Mouse (Mus musculus) thymus, postnatal 14 days (tissue): ENCODE measurements around the gene Ank2.

Experiments used
- DNase-seq: peaks from one replicate; pipeline ENCODE4 v3.0.0; 2021

The Ank2 gene

DNA sequence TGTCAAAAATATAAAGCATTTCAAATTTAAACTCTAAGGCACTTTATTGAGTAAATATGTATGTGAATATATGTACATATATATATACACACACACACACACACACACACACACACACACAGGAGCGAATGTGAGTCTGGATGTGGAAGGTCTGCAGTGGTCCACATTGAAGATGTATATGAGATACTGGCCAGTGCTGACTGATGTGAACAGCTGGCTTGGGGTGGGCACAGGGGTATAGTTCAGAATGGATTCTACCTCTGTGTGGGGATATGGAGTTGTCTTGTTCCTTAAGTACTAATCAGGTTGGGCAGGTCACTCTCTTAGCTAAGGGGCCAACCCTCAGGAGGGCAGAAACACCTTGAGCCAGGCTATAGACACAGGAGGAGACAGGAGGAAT is 397.8 kb downstream of the Ank2 start:
- no peak for DNase-seq

- DNase-seq: no peak
These were observed 401.4 kb downstream of the Ank2 start for GRCm38 (mm10) chr3:127097745-127098144.

- no peak for DNase-seq
These were observed 402.0 kb downstream of the Ank2 start for GRCm38 (mm10) chr3:127097106-127097505.

- no peak for DNase-seq
These were observed 405.5 kb downstream of the Ank2 start for GRCm38 (mm10) chr3:127093631-127094030.

GRCm38 (mm10) chr3:127087574-127087973 is 411.6 kb downstream of the Ank2 start:
- no peak for DNase-seq

DNA sequence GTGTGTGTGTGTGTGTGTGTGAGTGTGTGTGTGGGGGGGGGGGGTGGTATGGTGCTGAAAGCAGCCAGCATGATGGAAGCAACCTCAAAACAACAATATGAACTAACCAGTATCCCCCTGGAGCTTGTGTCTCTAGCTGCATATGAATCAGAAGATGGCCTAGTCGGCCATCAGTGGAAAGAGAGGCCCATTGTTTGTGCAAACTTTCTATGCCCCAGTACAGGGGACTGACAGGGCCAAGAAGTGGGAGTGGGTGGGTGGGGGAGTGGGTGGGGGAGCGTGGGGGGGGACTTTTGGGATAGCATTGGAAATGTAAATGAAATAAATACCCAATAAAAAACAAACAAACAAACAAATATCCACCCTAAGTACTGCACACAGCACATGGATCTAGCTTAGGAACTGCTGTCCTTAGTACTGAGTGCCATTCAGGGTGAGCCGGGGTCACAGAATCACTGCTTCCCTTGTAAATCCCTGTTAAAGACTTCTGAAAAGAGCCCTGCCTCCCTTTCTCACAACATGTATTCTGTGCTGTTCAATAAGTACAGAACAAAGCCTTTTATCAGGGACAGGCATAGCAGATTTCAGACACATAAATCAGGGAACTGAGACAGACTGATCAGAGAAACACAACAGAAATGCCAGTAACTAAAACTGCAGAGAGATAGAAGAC is 412.2 kb downstream of the Ank2 start:
- DNase-seq: no peak

DNA sequence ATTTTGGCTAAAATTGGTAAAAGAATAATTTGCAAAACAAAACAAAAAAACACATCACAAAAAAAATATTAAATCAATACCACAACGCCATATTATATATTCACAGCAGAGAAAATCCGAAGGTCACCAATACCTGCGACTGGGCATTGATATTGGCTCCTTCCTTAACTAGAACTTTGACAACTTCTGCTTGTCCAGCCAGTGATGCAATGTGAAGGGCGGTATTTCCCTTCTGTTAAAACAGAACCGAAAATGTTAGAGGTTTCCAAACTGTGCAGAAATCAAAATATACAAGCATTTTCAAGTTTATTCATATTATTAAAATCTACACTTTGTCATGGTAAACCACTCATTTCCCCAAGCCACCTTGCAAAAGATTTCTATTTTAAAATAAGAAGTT is 421.8 kb downstream of the Ank2 start:
- DNase-seq: no peak

DNA sequence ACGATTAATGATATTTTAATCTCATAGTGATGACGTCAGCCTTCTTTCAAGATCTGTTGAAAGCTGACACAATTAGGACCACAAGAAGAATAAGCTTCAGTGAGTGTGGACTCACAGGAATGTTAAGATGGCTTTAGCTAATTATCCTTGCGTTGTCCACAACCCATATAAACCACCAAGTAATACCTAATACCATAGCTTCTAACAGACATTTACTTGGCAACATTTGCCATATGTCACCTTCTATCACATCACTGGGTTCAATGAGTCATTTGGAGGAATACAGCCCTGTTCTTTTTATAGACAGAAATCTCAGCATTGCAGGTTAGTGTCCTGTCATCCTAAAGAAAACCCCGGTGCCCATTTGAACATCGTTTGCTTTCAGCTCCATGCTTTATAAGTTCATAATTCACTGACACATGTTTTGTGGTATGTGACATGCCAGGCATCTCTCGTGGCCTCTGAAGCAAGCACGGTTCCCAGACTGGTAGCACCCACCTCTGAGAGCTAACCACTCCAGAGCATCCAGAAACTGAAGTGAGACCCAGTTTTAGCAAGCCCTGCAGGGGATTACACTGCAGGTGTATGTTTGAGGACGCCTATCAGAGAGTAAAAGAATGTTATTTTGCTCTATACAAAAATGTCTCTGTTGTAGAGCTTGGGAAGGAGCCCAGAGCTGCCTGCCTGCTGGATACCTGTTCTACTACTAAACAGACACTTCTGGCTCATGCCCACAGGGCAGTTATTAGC is 423.4 kb downstream of the Ank2 start:
- DNase-seq: no peak

- DNase-seq: no peak
These were observed 427.7 kb downstream of the Ank2 start for GRCm38 (mm10) chr3:127071471-127071870.

DNA sequence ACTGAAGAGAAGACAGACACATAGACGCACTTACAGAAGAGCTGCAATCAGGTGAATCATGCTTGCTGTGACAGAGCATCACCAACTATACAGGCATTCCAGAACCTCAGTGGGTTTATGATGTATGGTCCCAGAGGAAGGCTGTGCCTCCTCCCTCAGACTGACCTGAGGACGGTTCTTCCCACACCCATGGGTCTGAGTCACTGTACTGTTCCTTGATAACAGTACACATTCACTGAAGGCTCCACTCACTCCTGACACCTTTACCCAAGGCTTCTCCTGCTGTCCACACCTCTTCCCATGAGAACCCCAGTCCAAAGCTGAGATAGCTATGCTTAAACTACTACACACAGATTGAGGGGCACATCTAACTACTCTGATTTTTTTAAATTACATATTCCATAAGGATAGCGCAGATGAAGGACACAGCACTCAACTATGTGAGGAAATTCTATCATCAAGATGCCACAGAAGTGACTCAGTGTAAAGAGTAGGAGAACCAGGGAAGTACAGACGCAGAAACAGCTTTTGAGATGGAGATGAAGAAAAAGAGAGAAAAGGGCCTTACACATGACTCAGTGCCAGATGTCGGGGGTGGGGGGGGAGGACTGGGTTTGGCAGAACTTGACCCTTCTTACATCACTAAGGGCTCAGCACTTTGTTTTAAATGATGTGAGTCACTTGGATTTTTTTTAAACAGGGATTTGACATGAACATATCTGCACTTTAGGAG is 435.3 kb downstream of the Ank2 start:
- no peak for DNase-seq

DNA sequence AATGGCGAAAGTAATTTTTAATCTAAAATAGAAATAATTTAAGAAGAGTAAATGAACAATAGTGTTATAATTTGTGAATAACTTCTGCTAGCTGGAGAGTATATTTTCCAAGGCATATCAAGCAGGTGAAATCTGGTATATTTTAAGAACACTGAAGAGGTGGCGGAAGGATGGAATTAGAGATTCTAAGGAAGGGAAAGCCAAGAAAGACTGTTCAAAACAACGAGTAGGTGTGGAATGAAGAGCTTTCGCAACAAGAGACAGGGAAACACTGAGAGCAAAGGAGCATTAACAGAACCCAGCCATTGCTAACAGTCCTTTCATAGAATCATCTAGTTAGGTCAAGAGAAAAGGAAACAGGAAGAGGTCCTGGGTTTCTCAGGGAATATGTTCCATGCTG is 439.5 kb downstream of the Ank2 start:
- DNase-seq: no peak

- DNase-seq: no peak
These were observed 457.9 kb downstream of the Ank2 start for GRCm38 (mm10) chr3:127041288-127041687.

- DNase-seq: no peak
These were observed 460.6 kb downstream of the Ank2 start for GRCm38 (mm10) chr3:127038570-127038969.

DNA sequence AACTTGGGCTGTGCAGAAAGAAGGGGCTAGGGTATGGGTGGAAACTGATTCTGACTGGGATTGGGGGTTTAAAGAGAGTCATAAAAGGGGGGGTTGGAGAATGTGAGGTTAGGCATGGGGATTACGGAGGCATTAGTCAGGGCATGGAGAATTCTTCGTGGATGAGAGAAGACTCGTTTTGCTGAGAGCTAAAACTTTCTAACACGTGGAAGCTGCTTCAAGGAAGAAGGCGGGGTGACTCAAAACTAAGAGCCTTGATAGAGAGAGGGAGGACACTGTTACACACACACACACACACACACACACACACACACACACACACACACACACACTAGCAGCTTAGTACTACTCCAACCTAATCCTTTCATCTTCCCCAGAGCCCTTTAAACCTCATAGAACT is 463.0 kb downstream of the Ank2 start:
- no peak for DNase-seq

DNA sequence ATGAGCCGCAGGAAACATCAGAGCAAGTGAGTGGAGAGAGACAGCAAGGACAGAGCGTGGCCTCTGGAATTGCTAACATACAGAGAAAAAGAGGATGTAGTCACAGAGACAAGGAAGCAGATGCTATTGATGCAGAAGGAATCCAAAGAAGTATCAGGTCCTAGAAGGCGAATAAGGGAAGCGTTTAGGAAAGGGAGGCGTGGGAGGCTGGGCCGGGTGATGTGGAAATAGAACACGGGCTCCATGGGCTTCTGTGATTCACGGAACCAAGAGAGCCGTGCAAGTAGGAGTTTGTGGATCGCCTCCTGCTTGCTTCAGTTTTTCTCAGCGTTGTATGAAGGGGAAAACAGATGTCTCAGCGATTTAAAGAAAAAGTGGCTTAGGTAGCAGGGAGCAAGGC is 463.6 kb downstream of the Ank2 start:
- no peak for DNase-seq

DNA sequence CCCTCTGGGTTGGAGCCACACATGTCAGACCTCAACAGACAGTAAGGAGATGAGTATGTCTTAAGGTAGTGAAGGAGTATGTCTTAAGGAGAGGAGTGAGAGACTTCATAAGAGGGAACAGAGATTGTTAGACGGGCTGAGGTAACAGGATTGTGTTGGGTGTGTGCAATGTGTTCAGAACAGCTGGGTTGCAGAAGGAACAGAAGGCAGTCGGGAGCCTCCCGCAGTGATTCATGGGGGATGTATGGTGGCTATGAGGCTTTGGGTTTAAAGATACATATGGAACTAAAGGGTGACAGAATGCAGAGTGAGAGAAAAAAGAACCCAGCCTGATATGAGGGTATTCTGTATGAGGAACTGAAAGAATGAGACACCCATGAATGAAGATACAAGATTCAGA is 464.2 kb downstream of the Ank2 start:
- DNase-seq: no peak

- DNase-seq: no peak
These were observed 475.2 kb downstream of the Ank2 start for GRCm38 (mm10) chr3:127023992-127024391.

DNA sequence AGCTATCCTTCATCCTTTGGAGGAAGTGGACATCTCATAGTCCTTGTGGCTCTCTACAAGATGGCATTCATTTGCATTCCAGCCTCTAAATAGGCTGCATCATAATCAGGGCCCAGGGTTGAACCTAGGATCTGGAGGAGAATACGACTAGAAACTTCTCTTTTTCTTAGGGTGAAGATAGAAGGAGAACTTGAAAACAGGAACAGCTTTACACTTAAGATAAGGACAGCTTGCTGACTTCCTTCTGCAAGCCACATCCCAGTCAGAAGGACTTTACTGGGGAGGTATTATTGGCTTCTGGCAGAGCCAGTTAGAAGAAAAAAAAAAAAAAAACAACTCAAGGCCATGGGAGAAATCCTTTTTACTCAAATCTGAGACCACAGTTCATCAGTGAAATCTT is 479.0 kb downstream of the Ank2 start:
- no peak for DNase-seq

DNA sequence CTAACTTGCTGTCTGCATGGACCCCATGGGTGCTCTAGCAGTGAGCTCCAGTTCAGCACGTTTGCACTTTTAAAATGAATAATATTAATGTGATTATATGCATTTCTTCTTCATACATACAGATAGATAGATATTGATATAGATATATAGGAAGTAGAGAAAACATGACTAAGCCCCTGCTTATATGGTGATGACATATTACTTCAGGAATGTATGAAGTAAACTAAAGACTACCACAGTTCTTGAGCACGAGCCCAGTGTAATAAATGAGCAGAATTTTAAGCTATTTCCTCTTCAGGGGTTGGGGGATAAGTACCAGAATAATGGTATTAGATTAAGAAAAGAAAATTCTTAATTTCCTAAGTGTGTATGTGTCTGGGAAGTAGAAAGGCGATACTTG is 479.4 kb downstream of the Ank2 start:
- no peak for DNase-seq

GRCm38 (mm10) chr3:127019109-127019508 is 480.0 kb downstream of the Ank2 start:
- no peak for DNase-seq

DNA sequence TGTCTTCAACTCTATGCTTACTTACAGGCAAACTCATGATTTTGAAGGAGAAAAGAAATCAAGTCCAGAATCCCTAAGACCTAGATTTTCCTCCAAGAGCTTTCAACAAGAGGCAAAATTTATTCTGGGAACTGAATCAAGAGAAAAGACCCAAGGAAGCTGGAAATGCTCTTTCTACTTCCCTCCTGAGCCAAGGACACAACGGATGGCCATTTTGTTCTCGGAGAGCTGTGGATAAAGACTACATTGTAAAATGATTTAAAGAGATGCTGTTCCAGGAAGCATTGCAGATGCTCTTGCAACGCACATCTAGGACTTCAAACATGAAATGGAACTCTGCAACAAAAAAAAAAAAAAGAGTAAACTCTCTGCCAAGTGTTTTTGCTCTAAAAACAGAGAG is 481.6 kb downstream of the Ank2 start:
- DNase-seq: no peak

GRCm38 (mm10) chr3:127015596-127015995 is 483.6 kb downstream of the Ank2 start:
- DNase-seq: no peak

- DNase-seq: no peak
These were observed 484.0 kb downstream of the Ank2 start for GRCm38 (mm10) chr3:127015175-127015574.

GRCm38 (mm10) chr3:127013976-127014375 is 485.2 kb downstream of the Ank2 start:
- no peak for DNase-seq
